Comparison of ENCODE assay signal across 8 mouse cellular contexts in the genomic region with DNA sequence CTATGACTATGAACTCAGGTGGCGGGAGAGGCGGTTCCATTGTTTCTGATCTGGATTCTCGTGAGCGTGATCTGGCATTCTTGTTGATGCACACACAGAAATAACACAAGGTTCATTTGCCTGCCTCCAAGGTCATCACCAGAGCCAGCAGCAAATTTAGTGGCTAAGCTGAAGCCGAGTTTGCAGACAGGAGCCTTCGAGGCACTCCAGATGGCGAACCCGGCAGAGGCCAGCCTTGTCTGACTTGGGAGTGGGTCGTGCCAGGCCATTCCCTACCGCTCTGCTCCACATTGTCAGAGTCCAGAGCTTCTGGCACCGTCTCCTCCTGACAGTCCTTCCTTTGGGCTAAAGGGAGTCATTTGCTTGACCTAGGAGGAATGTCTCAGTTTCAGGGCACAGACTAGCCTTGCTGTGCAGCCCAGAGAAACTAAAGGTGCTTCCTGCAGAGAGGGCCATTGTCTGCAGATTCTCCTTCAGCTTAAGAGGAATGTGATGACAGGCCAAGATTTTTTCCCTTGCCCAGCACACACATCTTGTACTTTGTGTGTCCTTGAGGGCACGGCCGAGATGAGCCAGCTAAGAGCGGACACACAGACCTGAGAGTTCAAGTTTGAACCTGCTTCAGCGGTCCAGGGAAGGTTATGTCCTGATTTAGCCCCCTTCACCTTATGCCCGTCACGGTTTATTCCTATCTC. TPM values are rescaled to one million over a fixed set of nuclear protein-coding genes. Genes with fewer than 3 reads are reported as not detected.
A peak's percentile ranks its signal among the peaks of the same experiment; 100 is the strongest.
DNase-seq lines count a peak whose midpoint lies in the region; ATAC-seq and TF ChIP-seq lines count a peak whose summit lies in the region.
"Had no signal": no experiment of that assay in that cellular context is flagged by ENCODE, and none has a peak within 500 bp of the region (broad histone marks: within the 10 kb centered on the region; RNA-seq: fewer than 3 reads in every experiment).

No protein-coding gene starts in this region.

- no peak for TF ChIP-seq CTCF in hindbrain, postnatal 0 days (IDR thresholded peaks at IDR 0.05; ENCODE audit: low read depth)
- no peak for TF ChIP-seq CTCF in intestine, postnatal 0 days (IDR thresholded peaks at IDR 0.05; ENCODE audit: low read depth)

- 0 out of 2 replicates have a peak overlapping the region, but pooled peaks have one; percentile 5 for H3K4me2 ChIP-seq in hindbrain, postnatal 0 days (ENCODE audit: low read depth, low read length)
- no peak overlapping the region for H3K4me2 ChIP-seq in intestine, postnatal 0 days (replicated peaks; ENCODE audit: low read depth)

- H3K9me3 ChIP-seq in hindbrain, postnatal 0 days (ENCODE audit: low read length), result no peaks in the 10 kb centered on the region
- H3K9me3 ChIP-seq in intestine, postnatal 0 days (ENCODE audit: control insufficient read depth), result no peaks in the 10 kb centered on the region

- 43% methylated on average over 17 of the region's 17 CpGs for WGBS in hindbrain, postnatal 0 days
- WGBS in intestine, postnatal 0 days, result 54% methylated on average over 17 of the region's 17 CpGs

- H3K36me3 ChIP-seq in hindbrain, postnatal 0 days (ENCODE audit: insufficient read depth, low read length), result no peaks in the 10 kb centered on the region
- no peaks in the 10 kb centered on the region for H3K36me3 ChIP-seq in intestine, postnatal 0 days (ENCODE audit: control insufficient read depth, insufficient read depth)

- H3K27me3 ChIP-seq in hindbrain, postnatal 0 days (ENCODE audit: insufficient read depth, low read length), result no peaks in the 10 kb centered on the region
- H3K27me3 ChIP-seq in intestine, postnatal 0 days (replicated peaks; ENCODE audit: control insufficient read depth, insufficient read depth, low read length), result 0 out of 2 replicates have a peak, but pooled peaks cover 4% of the 10 kb centered on the region

- peaks cover 17% of the 10 kb centered on the region for H3K4me1 ChIP-seq in hindbrain, postnatal 0 days (ENCODE audit: insufficient read depth, low read length)
- no peaks in the 10 kb centered on the region for H3K4me1 ChIP-seq in intestine, postnatal 0 days (replicated peaks; ENCODE audit: control insufficient read depth, insufficient read depth, low read length)

- H3K4me3 ChIP-seq in hindbrain, postnatal 0 days (ENCODE audit: low read length), result no peak overlapping the region
- H3K4me3 ChIP-seq in intestine, postnatal 0 days (ENCODE audit: low read depth, low read length), result no peak overlapping the region

- no peak overlapping the region for H3K9ac ChIP-seq in hindbrain, postnatal 0 days (replicated peaks; ENCODE audit: low read length)
- H3K9ac ChIP-seq in intestine, postnatal 0 days (ENCODE audit: low read depth, low read length), result no peak overlapping the region

- no peak for ATAC-seq in hindbrain, postnatal 0 days
- ATAC-seq in intestine, postnatal 0 days, result no peak

- H3K27ac ChIP-seq in hindbrain, postnatal 0 days, result peak overlapping the region; percentile 60; the same call in 1 of the 2 replicates
- no peak overlapping the region for H3K27ac ChIP-seq in intestine, postnatal 0 days (ENCODE audit: low read depth, low read length)

- peak; percentile 37 for DNase-seq in ovary, postnatal 36 days (ENCODE audit: low spot score)
- DNase-seq in ovary, postnatal 10 days (ENCODE audit: low spot score), result no peak
- peak; percentile 56 for DNase-seq in cerebellum, adult 9-10 months
- peak; percentile 63 for DNase-seq in hindbrain, postnatal 0 days (ENCODE audit: low spot score)
- DNase-seq in testis, postnatal 14 days (ENCODE audit: low spot score), result peak; percentile 21
- DNase-seq in gastrocnemius, adult 18-20 months (ENCODE audit: low spot score), result no peak
- DNase-seq: right cerebral cortex, adult 18-20 months had no signal

RNA-seq across cellular contexts. Expression of a gene that starts 20.2 kb away (rescaled TPM):
- total RNA-seq in hindbrain, postnatal 0 days (2014; rRNA removed), result 17.4 and 19.9 TPM in 2 replicates
- polyA plus RNA-seq in hindbrain, postnatal 0 days (2015; fragmentation: Nextera tagmentation; extraction: Ambion mirVana), result 21.6 and 22.3 TPM in 2 replicates
- total RNA-seq in gastrocnemius, adult 18-20 months (2021), result 10 to 100 TPM; 15.6 to 19.1 TPM
- polyA plus RNA-seq in intestine, postnatal 0 days (2015; fragmentation: Nextera tagmentation; extraction: Ambion mirVana), result 2.7 and 3.8 TPM in 2 replicates

RNA-seq across cellular contexts. Expression of a gene that starts 59.5 kb away (rescaled TPM):
- 34.3 and 37.1 TPM in 2 replicates for total RNA-seq in hindbrain, postnatal 0 days (2014; rRNA removed)
- polyA plus RNA-seq in hindbrain, postnatal 0 days (2015; fragmentation: Nextera tagmentation; extraction: Ambion mirVana), result 77.4 and 77.8 TPM in 2 replicates
- total RNA-seq in gastrocnemius, adult 18-20 months (2021), result 1 to 10 TPM; 5.1 to 8.2 TPM
- 121 and 122 TPM in 2 replicates for polyA plus RNA-seq in intestine, postnatal 0 days (2015; fragmentation: Nextera tagmentation; extraction: Ambion mirVana)

Comparison
In these comparisons a context has a peak if more than half of its experiments do, and no peak if none do; other contexts are left out.
1. DNase-seq: peak in ovary, postnatal 36 days (single experiment), cerebellum, adult 9-10 months (single experiment), hindbrain, postnatal 0 days (single experiment) and testis, postnatal 14 days (single experiment); none in ovary, postnatal 10 days (single experiment) and gastrocnemius, adult 18-20 months (single experiment).